Mouse (Mus musculus): ENCODE data around the gene Aifm2. TPM values are rescaled to one million over a fixed set of nuclear protein-coding genes. Genes with fewer than 3 reads are reported as not detected.

Aifm2 gene
- polyA plus RNA-seq, 1 experiment from 2014 or later: 10.8 TPM

GRCm38 (mm10) chr10:61745133-61745532, 30.1 kb downstream of the Aifm2 start:
- Histone ChIP-seq H3K36me3 (peaks cover 98% of the 10 kb centered on the region), H3K9ac (no peak overlapping the region), H3K4me1 (no peaks in the 10 kb centered on the region), H3K9me3 (replicated peaks) (no peaks in the 10 kb centered on the region), H3K4me3 (replicated peaks) (no peak overlapping the region), H3K4me2 (replicated peaks) (no peak overlapping the region), H3K27ac (replicated peaks) (no peak overlapping the region), H3K27me3 (no peaks in the 10 kb centered on the region)
- ATAC-seq (ENCODE audit: insufficient number of reproducible peaks, low FRiP score, low TSS enrichment, low read depth): no peak
- WGBS: 91% methylated on average over 4 of the region's 4 CpGs

- Histone ChIP-seq H3K27me3 (no peaks in the 10 kb centered on the region), H3K9me3 (replicated peaks) (no peaks in the 10 kb centered on the region), H3K27ac (replicated peaks) (no peak overlapping the region), H3K36me3 (peaks cover 99% of the 10 kb centered on the region), H3K4me1 (no peaks in the 10 kb centered on the region), H3K9ac (no peak overlapping the region), H3K4me3 (replicated peaks) (no peak overlapping the region), H3K4me2 (replicated peaks) (no peak overlapping the region)
- 89% methylated on average over 13 of the region's 13 CpGs for WGBS
- ATAC-seq (ENCODE audit: insufficient number of reproducible peaks, low FRiP score, low TSS enrichment, low read depth): no peak
Measured at GRCm38 (mm10) chr10:61747302-61747701, 32.2 kb downstream of the Aifm2 start.

GRCm38 (mm10) chr10:61750014-61750413, 35.0 kb downstream of the Aifm2 start:
- no peak; the same call in 1 of the 2 replicates for ATAC-seq (ENCODE audit: insufficient number of reproducible peaks, low FRiP score, low TSS enrichment, low read depth)
- 90% methylated on average over 9 of the region's 9 CpGs for WGBS
- H3K4me1 ChIP-seq: no peaks in the 10 kb centered on the region
- H3K9ac ChIP-seq: no peak overlapping the region
- H3K27me3 ChIP-seq: no peaks in the 10 kb centered on the region
- no peak overlapping the region for H3K4me2 ChIP-seq (replicated peaks)
- H3K36me3 ChIP-seq: peaks cover 89% of the 10 kb centered on the region
- no peak overlapping the region for H3K4me3 ChIP-seq (replicated peaks)
- H3K27ac ChIP-seq (replicated peaks): no peak overlapping the region
- H3K9me3 ChIP-seq (replicated peaks): no peaks in the 10 kb centered on the region

GRCm38 (mm10) chr10:61751534-61752219, 36.6 kb downstream of the Aifm2 start:
- no peak overlapping the region for H3K27ac ChIP-seq (replicated peaks)
- ATAC-seq (ENCODE audit: insufficient number of reproducible peaks, low FRiP score, low TSS enrichment, low read depth): no peak
- no peak overlapping the region for H3K9ac ChIP-seq
- 74% methylated on average over 20 of the region's 20 CpGs for WGBS
- H3K4me3 ChIP-seq (replicated peaks): no peak overlapping the region
- H3K4me2 ChIP-seq (replicated peaks): no peak overlapping the region
- peaks cover 86% of the 10 kb centered on the region for H3K36me3 ChIP-seq
- 0 out of 2 replicates have a peak, but pooled peaks cover 2% of the 10 kb centered on the region for H3K4me1 ChIP-seq
- H3K27me3 ChIP-seq: no peaks in the 10 kb centered on the region
- H3K9me3 ChIP-seq (replicated peaks): no peaks in the 10 kb centered on the region

- Histone ChIP-seq H3K4me1 (peaks cover 16% of the 10 kb centered on the region), H3K36me3 (peaks cover 79% of the 10 kb centered on the region), H3K27me3 (no peaks in the 10 kb centered on the region), H3K9ac (no peak overlapping the region), H3K9me3 (replicated peaks) (no peaks in the 10 kb centered on the region), H3K27ac (replicated peaks) (no peak overlapping the region), H3K4me3 (replicated peaks) (no peak overlapping the region), H3K4me2 (replicated peaks) (no peak overlapping the region)
- ATAC-seq (ENCODE audit: insufficient number of reproducible peaks, low FRiP score, low TSS enrichment, low read depth): no peak
- WGBS: 93% methylated on average over 23 of the region's 23 CpGs
Measured at GRCm38 (mm10) chr10:61753071-61753470, 38.0 kb downstream of the Aifm2 start.

GRCm38 (mm10) chr10:61757022-61757421, 42.0 kb downstream of the Aifm2 start:
- Histone ChIP-seq H3K27ac (replicated peaks) (peak overlapping the region; percentile 1; the same call in 1 of the 2 replicates), H3K4me2 (replicated peaks) (no peak overlapping the region), H3K9me3 (replicated peaks) (no peaks in the 10 kb centered on the region), H3K4me1 (peaks cover 35% of the 10 kb centered on the region), H3K27me3 (no peaks in the 10 kb centered on the region), H3K9ac (no peak overlapping the region), H3K36me3 (peaks cover 39% of the 10 kb centered on the region), H3K4me3 (replicated peaks) (no peak overlapping the region)
- ATAC-seq (ENCODE audit: insufficient number of reproducible peaks, low FRiP score, low TSS enrichment, low read depth): peak; percentile 58
- WGBS: 76% methylated on average over 14 of the region's 14 CpGs

GRCm38 (mm10) chr10:61758904-61759303, 43.8 kb downstream of the Aifm2 start:
- Histone ChIP-seq H3K9me3 (replicated peaks) (no peaks in the 10 kb centered on the region), H3K27me3 (no peaks in the 10 kb centered on the region), H3K27ac (replicated peaks) (peak overlapping the region; percentile 80), H3K4me3 (replicated peaks) (no peak overlapping the region), H3K36me3 (peaks cover 22% of the 10 kb centered on the region), H3K4me2 (replicated peaks) (no peak overlapping the region), H3K4me1 (peaks cover 35% of the 10 kb centered on the region), H3K9ac (no peak overlapping the region)
- WGBS: 87% methylated on average over 2 of the region's 2 CpGs
- no peak for ATAC-seq (ENCODE audit: insufficient number of reproducible peaks, low FRiP score, low TSS enrichment, low read depth)

- WGBS: 29% methylated on average over 6 of the region's 6 CpGs
- H3K27ac ChIP-seq (replicated peaks): peak overlapping the region; percentile 72
- ATAC-seq (ENCODE audit: insufficient number of reproducible peaks, low FRiP score, low TSS enrichment, low read depth): peak; percentile 82
Measured at GRCm38 (mm10) chr10:61759869-61760268, 44.8 kb downstream of the Aifm2 start.

GRCm38 (mm10) chr10:61764689-61765088, 49.6 kb downstream of the Aifm2 start:
- 75% methylated on average over 8 of the region's 8 CpGs for WGBS
- H3K9me3 ChIP-seq (replicated peaks): no peaks in the 10 kb centered on the region
- no peak overlapping the region for H3K9ac ChIP-seq
- no peak for ATAC-seq (ENCODE audit: insufficient number of reproducible peaks, low FRiP score, low TSS enrichment, low read depth)
- H3K36me3 ChIP-seq: no peaks in the 10 kb centered on the region
- no peak overlapping the region for H3K4me3 ChIP-seq (replicated peaks)
- H3K4me1 ChIP-seq: peaks cover 33% of the 10 kb centered on the region
- no peaks in the 10 kb centered on the region for H3K27me3 ChIP-seq
- H3K4me2 ChIP-seq (replicated peaks): no peak overlapping the region
- H3K27ac ChIP-seq (replicated peaks): no peak overlapping the region

More at GRCm38 (mm10) chr10:61759869-61760268, 44.8 kb downstream of the Aifm2 start:
- Histone ChIP-seq H3K27me3 (no peaks in the 10 kb centered on the region), H3K36me3 (peaks cover 22% of the 10 kb centered on the region), H3K4me2 (replicated peaks) (no peak overlapping the region), H3K4me1 (peaks cover 35% of the 10 kb centered on the region), H3K4me3 (replicated peaks) (no peak overlapping the region), H3K9ac (no peak overlapping the region), H3K9me3 (replicated peaks) (no peaks in the 10 kb centered on the region)

GRCm38 (mm10) chr10:61765558-61765957, 50.5 kb downstream of the Aifm2 start:
- no peaks in the 10 kb centered on the region for H3K36me3 ChIP-seq
- H3K27me3 ChIP-seq: no peaks in the 10 kb centered on the region
- H3K4me3 ChIP-seq (replicated peaks): no peak overlapping the region
- no peak for ATAC-seq (ENCODE audit: insufficient number of reproducible peaks, low FRiP score, low TSS enrichment, low read depth)
- peaks cover 26% of the 10 kb centered on the region for H3K4me1 ChIP-seq
- no peaks in the 10 kb centered on the region for H3K9me3 ChIP-seq (replicated peaks)
- no peak overlapping the region for H3K27ac ChIP-seq (replicated peaks)
- 33% methylated on average over 5 of the region's 5 CpGs for WGBS
- no peak overlapping the region for H3K9ac ChIP-seq
- H3K4me2 ChIP-seq (replicated peaks): no peak overlapping the region

GRCm38 (mm10) chr10:61766806-61767205, 51.7 kb downstream of the Aifm2 start:
- Histone ChIP-seq H3K9me3 (replicated peaks) (no peaks in the 10 kb centered on the region), H3K4me1 (peaks cover 26% of the 10 kb centered on the region), H3K36me3 (no peaks in the 10 kb centered on the region), H3K9ac (no peak overlapping the region), H3K4me3 (replicated peaks) (no peak overlapping the region), H3K27me3 (no peaks in the 10 kb centered on the region), H3K4me2 (replicated peaks) (no peak overlapping the region), H3K27ac (replicated peaks) (no peak overlapping the region)
- 29% methylated on average over 6 of the region's 6 CpGs for WGBS
- ATAC-seq (ENCODE audit: insufficient number of reproducible peaks, low FRiP score, low TSS enrichment, low read depth): no peak

All from embryonic facial prominence, embryonic 15.5 days (tissue).